Mouse (Mus musculus) C2C12 (cell line): ENCODE data around the gene Spag16.

Experiments used
- CTCF ChIP-seq: IDR thresholded peaks from one replicate; pipeline ENCODE4 v1.5.1; 2011; ENCODE audit not compliant: control insufficient read depth, insufficient read depth, insufficient read length
- FOSL1 ChIP-seq: IDR thresholded peaks from one replicate; pipeline ENCODE4 v1.8.0; 2011; ENCODE audit warnings: mild to moderate bottlenecking, low read length; ENCODE audit not compliant: poor library complexity, insufficient read depth, severe bottlenecking
- MAX ChIP-seq: IDR thresholded peaks from one replicate; pipeline ENCODE4 v1.6.1; 2011; ENCODE audit warnings: mild to moderate bottlenecking, control low read depth
- MYOG ChIP-seq: IDR thresholded peaks from one replicate; pipeline ENCODE4 v1.6.1; 2011; ENCODE audit not compliant: control insufficient read depth, insufficient read length; ENCODE audit errors: extremely low read depth

- no peak for TF ChIP-seq MAX
- no peak for TF ChIP-seq CTCF
- TF ChIP-seq MYOG, result no peak
- no peak for TF ChIP-seq FOSL1
Observed at GRCm38 (mm10) chr1:70725655-70726066, 898.9 kb downstream of the Spag16 start, which contains the start of gene Vwc2l.
